Mouse (Mus musculus) thymus, postnatal 36 days (tissue): ENCODE data around the gene Acoxl.
"Not testable (repeated sequence)": the region's sequence is repeated elsewhere in the genome, so short reads cannot be mapped to it uniquely, and the experiment has no call there.

Experiments
- DNase-seq, 2 experiments: peaks; one replicate each; pipeline ENCODE4 v3.0.0; 2022; ENCODE audit warnings: mixed read lengths in 2 of 2

Acoxl gene

DNA sequence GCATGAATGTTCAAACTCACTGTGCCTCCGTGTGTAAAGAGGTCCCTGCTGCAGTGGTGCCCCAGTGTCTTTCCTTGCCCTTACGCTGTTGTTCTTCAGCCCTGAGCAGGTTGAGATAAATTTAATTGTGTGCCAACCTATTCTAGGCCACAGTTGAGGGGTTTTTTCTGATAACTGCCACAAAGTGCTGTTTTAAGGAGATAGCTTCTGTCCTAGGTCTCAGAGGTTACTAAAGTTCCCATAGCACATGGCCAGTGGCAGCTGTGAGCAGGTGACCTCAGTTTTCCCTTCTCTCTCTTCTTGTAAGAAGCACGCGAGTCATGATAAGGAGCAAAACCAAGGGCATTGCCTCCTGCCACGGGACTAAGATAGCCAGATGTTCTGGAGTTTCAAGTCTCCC, 245.9 kb downstream of the Acoxl start:
- no peak for DNase-seq

DNA sequence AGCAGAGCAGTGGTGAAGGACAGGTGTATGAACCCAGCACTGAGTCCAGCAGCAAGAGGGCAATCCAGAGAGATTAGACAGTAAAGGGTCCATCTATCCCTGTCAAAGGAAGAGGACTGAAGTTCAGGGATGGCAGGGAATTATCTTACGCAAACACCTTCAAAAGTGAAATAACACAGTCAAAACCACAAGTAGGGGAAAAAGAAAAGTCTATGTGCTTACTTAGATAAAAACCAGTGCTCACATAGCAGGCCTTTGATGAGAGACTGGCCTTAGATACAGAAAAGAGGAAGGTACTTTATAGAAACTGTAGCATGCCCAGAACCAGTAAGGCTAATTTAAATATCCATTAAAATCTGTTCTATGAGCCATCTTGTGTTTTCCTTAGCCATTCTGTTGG, 246.8 kb downstream of the Acoxl start:
- no peak for DNase-seq

DNA sequence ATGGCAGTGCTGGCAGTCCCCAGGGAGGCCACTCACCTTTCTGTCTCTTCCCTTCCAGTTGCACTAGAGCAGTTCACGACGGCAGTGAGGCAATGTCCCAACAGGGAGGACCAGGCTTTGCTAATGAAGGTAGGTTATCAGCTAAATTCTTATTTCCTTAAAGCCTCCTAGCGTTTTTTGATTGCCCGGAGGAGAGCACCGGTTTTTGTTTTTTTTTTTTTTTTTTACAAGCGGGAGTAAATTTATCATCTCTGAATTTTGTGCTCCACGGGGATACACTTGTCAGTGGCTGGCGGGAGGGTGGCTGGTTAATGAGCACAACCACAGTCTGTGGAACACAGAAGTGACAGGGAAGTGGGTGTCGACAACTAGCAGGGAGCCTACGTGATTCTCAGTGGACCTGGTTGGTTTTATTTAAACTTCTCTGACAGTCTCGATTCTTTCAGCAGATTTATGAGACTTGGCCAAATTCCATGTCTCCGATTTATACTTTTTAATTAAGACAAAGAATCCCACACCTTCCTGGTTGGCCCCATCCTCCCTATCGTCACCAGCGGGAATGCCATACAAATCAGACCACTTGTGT, 247.7 kb downstream of the Acoxl start:
- DNase-seq: no peak

DNA sequence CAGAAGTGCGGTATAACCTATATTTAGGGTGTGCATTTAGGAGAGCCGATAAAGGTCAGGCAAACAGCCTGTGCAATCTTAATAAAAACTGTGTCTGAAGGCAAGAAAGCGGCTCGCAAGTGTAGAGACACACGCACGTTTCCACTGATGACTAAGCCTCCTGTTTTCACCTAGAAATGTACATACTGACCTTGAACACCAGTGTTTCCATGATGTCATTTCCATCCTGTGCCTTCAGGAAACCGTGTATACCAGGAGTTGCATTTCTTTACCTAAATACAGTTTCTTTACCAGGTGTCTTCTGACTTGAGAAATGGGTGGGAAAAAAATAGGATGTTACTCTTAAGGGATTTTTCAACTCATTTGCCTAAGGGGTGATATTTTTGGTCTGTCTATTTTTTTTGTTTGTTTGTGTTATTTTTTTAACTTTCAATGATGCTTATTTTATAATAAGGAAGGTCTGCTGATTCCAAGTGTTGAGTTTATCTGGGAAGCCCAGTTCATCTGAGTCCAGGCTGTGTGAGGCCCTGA, 248.4 kb downstream of the Acoxl start:
- DNase-seq: no peak

DNA sequence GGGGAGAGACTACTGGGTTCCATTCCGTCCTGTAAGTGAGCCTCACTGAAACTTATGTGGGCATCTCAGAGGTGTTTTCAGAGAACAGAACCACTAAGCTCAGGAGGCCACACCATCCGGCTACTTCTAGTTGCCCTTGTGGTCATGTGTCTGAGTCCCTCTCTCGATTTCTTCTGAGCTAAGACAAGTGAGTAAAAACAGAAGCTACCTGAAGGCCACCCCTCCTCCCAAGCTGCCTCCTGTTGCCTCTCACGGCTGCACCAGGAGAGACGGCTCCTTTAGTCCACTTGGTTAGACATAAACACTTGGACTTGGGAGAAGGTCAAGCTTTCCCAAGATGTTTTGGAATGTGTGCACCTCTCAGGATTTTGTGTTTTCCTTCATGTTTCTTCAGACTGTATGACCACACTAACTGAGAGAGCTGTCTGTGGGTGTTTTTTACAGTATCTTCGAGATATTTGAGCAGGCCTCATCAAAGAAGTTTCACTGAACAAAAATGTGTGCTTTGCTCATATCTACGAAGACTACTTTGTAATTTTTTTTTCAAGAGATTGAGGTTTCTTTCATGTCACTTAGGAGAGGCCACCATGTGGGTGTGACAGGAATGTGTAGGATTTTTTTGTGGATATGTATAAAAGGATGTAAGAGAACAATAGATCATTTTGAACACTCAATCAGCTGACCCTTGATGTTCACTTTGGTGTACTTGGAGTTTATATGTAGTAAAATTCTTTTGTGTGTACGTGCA, 249.3 kb downstream of the Acoxl start:
- DNase-seq: no peak

DNA sequence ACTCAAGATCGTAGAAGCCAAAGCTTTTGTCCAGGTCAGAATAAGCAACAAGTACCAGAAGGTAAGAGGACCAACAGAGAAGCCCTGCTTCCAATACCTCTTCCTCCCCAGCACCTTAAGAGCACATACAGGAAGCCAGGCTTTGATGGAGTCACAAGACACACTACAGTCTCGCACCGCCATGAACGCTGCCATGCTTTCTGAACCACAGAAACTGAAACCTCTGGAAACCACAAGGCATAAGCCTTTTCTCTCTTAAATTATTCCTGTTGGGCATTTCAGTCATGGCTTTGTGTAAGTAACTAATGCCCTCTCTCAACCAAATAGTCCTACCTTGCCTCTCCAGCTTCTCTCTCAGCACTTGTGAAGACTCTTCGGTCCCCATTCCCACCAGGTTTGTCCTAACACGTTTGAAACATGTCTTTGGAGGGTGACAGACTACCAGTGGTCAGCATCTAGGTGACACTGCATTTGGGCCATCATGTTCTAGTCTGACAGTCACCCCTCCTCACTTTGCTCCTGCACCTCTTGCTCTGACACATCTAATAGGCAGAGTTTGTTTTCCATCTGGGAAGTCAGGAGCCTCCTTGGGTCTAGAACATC, 251.7 kb downstream of the Acoxl start:
- DNase-seq: no peak

DNA sequence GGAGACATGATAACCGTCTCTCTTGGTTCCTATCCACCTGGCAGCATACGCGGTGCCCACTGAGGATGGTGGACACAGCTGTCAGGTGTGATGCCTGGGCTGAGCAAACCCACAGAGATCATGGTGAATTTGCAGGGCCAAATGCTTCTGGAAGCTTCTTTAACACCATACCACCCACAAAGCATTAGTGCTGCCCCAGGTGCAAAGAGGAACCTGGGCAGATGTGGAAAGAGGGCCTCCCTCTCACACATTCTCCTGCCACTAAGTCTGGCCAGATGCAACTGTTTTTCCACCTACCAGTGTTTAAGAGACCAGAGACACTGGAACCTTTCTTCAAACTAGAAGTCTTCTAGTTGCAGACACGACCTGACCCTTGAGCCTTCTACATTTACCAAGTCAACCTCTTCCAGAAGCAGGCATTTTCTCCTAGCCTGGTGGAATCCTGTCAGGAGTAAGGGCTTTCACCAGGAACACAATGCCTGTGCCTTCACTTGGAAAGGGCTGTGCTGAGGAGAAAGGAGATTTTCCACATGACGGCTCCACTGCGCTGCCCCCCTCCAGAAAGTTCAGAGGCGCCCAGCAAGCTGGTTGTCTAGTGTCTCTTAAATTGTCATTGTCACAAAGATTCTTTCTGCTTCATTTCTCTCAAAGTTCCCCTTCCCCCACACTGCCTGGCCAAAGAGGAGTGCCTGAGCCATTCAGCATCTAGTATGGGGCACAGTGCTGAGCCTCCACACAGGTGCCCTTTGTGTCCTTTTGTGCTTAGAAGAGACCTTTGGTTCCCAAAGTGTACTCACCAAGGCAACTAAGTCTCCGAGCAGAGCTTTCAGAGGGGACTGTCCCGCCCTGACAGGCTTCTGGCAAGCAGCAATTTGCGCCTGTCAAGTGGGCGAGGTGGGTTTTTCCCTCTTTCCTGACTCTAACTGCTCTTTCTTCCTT, 253.0 kb downstream of the Acoxl start:
- DNase-seq: peak in 1 of 2 experiments; percentile 44

DNA sequence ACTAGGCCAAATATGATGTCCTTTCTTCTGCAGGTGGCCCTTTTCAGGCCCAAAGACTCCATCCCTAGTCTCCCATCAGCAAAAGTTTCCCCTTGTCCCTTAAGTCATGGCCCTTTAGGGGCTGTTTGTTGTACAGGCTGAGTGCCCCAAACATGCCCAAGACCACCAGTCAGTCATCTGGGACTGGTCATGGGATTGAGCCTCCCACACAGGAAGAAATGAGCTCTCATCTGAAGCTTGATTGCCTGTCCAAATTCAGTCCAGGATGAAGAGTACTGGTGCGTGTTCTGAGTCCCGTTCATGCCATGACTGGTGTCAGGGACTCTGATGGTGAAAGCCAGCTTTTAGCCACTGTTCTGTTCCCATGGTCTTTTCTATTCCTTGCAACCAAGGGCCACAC, 253.8 kb downstream of the Acoxl start:
- DNase-seq: no peak

DNA sequence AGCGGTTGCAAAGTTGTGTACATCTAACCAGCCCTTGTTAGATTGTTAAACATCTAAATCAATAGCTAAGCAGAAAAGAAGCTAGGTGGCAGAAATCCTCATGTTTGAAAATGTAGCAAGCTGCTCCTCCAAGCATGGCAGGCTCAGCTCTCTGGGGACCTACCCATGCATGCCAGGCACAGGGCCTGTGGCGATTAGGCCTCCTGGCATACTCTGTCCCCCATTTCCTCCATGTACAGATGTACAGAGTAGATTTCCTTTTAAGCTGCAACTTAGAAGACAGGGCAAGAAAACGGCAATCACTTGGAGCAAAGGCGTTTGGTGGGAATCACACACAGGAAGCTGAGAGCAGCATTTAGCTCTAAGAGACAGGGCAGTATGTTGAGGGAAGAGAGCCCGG, 255.5 kb downstream of the Acoxl start:
- DNase-seq: no peak

DNA sequence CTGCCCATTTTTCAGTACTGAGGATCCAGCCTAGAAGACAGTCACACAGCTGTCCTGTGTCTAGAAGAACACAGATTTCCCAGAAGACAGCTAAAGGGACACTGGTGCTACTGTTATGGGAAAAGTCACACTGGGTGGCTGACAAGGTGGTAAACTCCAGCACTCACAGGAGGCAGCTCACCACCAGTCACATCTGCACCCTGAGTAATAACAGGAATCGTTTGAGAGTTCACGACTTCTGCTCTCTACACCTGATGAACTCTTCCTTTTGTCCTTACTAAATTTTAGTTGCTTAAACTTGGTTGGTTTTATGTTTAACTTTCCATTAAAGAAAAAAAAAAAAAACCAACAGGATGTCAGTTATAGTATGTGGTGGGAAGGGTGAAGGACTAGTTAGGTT, 255.9 kb downstream of the Acoxl start:
- no peak for DNase-seq

DNA sequence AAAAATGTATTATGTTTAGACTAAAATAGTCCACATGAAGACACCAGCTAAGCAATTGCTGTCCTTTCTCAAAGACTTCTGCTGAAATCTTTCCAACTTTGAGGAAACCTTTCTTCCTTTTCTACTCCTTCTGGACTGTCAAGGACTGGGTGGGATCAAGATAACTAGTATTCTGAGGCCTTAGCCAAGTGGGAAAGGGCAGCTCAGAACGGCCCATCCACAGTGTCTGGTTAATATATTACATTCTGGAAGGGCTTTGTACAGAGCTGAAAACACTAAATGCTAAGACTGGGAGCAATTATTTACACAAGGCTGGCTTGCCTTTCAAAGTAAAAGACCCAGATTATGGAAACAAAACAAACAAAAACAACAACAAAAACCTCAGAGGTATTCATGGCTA, 256.6 kb downstream of the Acoxl start:
- DNase-seq: no peak

DNA sequence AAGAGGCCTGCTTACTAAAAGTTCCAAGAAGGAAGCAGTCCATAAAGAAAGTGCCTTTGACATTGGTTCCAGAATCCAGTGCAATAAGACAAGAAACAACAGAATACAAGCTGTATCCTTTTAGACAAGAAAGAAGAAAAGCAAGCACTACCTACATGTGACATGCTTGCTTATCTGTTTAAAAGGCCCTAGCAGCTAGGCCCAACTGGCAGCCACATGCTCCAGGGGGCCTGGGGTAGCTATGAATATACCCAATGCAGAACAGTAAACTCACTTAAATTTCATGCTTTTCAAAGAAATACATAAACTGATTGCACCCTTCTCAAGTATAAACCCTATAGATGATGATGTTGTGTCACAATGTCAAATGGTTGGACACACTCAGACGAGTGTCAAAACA, 257.4 kb downstream of the Acoxl start:
- DNase-seq: no peak

DNA sequence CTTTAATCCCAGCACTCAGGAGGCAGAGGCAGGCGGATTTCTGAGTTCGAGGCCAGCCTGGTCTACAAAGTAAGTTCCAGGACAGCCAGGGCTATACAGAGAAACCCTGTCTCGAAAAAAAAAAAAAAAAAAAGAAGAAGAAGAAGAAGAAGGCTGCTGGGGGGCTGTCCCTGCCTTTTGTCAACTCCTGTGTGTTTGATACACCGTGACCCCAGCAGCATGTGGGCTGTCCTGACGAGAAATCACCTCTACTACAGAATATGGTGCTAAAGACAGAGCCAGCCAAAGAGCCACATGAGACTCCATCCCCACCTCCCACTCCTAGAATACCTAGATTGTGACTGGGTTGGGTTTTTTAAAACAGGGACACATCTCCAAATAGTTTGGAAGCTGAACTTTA, 259.4 kb downstream of the Acoxl start:
- DNase-seq: not testable (repeated sequence)

DNA sequence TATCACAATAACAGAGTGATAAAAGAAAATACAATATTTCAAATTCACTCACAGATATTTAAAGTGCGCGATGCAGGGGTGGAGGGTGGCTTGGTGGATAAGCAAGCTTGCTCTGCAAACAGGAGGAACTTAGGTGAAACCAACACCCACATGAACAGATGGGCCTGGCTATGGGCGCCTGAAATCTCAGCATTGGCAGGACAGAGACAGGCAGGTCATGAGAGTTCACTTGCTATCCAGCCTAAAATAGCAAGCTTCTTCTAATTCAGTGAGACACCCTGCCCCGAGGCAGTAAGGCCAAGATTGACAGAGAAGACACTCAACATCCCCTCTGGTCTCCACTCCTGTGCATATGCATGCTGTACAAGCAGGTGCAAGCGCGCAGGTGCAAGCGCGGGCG, 263.4 kb downstream of the Acoxl start:
- no peak for DNase-seq

DNA sequence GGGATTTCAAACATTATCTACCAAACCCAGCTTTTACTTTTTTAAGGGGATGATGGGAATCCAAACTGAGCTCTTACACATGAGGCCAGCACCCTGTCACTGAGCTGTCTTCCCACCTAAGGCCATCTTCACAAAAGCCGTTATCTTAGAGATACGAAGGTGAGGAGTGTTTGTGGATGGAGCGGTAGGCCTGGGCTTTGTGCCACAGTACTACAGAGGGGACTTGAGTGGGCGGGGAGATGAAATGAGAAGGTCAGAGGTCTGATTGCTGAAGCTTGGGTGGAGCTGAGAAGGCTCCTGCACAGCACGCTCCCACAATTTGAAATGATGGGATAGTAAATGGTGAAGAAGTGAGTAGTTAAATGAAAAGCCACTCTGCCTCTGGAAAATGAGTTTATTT, 266.1 kb downstream of the Acoxl start:
- no peak for DNase-seq

DNA sequence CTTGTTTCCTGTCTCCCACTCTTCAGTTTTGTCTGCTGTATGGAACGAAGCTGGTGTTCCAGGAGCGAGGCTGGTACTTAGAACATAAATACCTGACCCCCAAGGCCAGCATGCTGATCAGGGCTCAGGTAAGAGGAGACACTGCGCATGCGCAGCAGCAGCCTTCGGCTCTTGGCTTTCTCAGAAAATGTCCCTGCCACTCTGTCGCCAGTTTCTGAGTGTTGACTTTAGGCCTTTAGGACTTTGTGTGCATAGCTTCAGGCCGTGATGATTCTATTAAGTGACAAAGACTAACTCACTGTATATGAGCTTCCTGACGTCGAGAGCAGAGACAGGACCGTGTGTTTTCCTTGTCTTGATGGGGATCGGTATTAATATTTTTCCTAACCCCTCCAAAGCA, 267.0 kb downstream of the Acoxl start:
- DNase-seq: no peak

DNA sequence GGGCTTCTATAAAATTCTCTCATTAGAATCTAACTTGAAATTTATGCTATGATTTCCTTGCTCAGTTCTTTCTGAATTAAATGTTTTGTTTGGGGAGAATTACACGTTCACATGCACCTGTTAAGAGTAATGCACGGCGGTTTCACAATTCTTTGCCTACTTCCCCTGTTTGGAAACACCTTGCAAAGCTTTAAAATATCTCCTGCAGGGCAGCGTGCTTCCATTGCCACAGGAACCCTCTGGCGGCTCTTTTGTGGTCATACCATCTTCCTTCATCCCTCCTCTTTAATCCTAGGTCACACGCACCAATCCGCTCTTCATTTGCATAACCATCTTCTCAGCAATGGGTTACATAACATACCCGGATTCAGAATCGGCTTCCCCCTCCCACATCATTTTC, 272.9 kb downstream of the Acoxl start:
- no peak for DNase-seq

DNA sequence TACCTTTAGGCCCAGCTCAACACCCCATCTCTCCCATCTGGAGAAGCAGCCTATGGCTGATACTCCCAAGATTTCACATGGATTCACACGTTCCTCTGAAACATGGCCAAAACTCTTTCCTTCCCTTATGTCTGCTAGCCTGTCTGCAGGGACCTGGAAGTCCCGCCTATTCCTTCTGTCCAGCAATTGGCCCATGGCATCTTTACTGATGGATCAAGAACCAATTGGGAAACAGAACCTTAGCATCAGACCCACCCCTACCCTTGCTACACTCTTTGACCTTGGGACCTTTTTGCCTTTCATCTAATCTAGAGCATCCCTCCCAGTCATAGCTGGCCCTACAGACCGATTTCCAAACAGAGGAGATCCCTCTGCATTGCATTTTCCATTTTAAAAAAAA, 275.9 kb downstream of the Acoxl start:
- DNase-seq: no peak

DNA sequence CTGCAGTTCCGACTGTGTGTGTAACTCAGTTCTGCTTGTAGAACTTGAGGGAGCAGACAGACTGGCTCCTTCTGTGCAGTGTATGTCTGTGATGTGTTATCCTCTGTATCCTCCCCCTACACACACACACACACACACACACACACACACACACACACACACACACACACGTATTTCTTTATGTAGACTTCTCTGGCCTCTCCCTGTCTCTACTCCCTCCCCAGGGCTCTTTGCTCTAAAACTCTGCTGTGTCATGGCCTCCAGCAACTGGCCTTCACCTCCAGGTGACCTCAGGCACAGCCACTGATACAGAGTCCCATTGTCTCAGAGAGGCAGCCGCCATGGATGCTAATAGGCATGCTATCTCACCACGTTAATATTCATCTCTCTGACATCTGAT, 276.9 kb downstream of the Acoxl start:
- DNase-seq: no peak

DNA sequence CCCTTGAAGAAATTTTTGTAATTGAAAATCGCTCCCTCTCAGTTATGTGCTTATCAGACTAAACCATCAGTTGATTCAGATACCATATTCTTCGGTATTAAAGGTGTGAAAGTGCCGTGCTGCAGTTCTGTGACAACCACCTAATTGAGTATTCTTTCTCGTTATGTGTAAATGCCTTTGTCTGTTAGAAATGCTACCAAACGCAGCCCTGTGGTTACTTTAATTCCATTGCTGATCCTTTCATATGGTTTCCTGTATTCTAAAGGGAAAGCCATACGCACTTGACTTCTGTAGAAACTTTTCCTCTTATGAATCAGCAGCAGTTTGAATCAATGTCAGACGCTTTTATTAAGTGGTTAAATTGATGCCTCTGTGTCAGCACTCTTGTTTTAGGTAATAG, 278.9 kb downstream of the Acoxl start:
- no peak for DNase-seq

DNA sequence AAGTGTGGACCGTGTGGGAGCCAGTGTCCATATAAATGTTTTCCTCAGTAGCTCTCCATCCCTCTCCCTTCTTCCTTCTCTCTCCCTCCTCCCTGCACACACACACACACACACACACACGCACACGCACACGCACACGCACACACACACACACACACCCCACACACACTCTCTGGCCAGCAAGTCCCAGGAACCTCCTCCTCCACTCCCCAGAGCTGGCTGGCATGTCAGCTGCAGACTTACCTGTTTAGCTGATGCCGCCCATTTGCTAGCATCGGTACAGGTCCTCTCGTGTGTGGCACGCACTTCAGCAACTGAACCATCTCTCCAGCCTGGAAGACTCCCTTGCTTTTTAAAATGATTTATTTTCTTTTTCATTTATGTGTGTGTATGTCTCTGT, 280.3 kb downstream of the Acoxl start:
- no peak for DNase-seq

DNA sequence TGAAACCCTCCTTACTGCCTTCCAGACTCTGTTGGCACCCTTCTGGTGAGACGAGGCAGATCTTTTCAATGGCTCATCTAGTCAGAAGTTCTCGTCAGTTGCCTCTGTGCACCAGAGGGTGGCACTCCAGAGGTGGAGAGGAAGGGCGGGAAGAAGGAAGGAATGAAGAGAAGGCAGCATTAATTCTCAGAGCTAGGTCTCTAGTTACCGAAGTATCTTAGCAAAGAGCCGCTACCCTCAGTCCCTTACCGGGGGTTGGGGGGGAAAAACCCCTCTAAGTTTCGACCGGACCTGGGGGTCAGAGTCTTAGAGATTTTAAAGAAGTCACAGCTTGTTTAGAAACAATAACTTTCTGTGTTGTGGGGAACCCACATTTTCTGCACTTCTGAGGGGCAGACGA, 283.8 kb downstream of the Acoxl start:
- DNase-seq: peak; percentile 73 to 77
